Mouse (Mus musculus) hindbrain, postnatal 0 days (tissue): ENCODE results near the gene Cmip. TPM values are rescaled to one million over a fixed set of nuclear protein-coding genes. Genes with fewer than 3 reads are reported as not detected.
A peak's percentile ranks its signal among the peaks of the same experiment; 100 is the strongest.

Experiments used
- ATAC-seq: fragments of 200-750 bp; cut with Nextera tagmentation; 2 replicates; pipeline ENCODE4 v1.8.0; 2017; ENCODE audit warnings: mild to moderate bottlenecking, moderate TSS enrichment, moderate library complexity
- DNase-seq: peaks from one replicate; pipeline ENCODE4 v3.0.0-alpha.2; 2015; ENCODE audit warnings: low spot score
- H3K27ac ChIP-seq: fragments of 300-500 bp; sonication (generic); 2 replicates; pipeline ENCODE4 v1.5.1; 2014; ENCODE audit warnings: mild to moderate bottlenecking
- H3K27me3 ChIP-seq: fragments of 300-500 bp; sonication (generic); 2 replicates; pipeline ENCODE4 v1.6.1; 2014; ENCODE audit warnings: low read length, mixed read lengths; ENCODE audit not compliant: insufficient read depth
- H3K36me3 ChIP-seq: fragments of 300-500 bp; sonication (generic); 2 replicates; pipeline ENCODE4 v1.6.1; 2014; ENCODE audit warnings: low read length, mixed read lengths; ENCODE audit not compliant: insufficient read depth
- H3K4me1 ChIP-seq: fragments of 300-500 bp; sonication (generic); 2 replicates; pipeline ENCODE4 v1.6.1; 2014; ENCODE audit warnings: antibody characterized with exemption, low read length, mixed read lengths; ENCODE audit not compliant: insufficient read depth
- H3K4me2 ChIP-seq: fragments of 300-500 bp; sonication (generic); 2 replicates; pipeline ENCODE4 v1.6.1; 2014; ENCODE audit warnings: low read depth, mild to moderate bottlenecking, low read length, moderate library complexity, mixed read lengths
- H3K4me3 ChIP-seq: fragments of 300-500 bp; sonication (generic); 2 replicates; pipeline ENCODE4 v1.5.1; 2014; ENCODE audit warnings: low read length
- H3K9ac ChIP-seq: fragments of 300-500 bp; sonication (generic); replicated peaks from 2 replicates; pipeline ENCODE4 v1.6.1; 2014; ENCODE audit warnings: mild to moderate bottlenecking, low read length, moderate library complexity, mixed read lengths
- H3K9me3 ChIP-seq: fragments of 300-500 bp; sonication (generic); 2 replicates; pipeline ENCODE4 v1.6.1; 2016; ENCODE audit warnings: low read length, mixed read lengths
- CTCF ChIP-seq: IDR thresholded peaks from 2 replicates; pipeline ENCODE4 v1.5.1; 2016; ENCODE audit warnings: antibody characterized with exemption, control low read depth, low read depth
- WGBS: fragments of 180-500 bp; shearing (Covaris S2); extraction: QIAGEN DNeasy Blood & Tissue Kit; methylation state at CpG from one replicate; pipeline ENCODE4 v1.1.7; 2014; 5-methylcytosine and 5-hydroxymethylcytosine counted together
- microRNA-seq, 2 experiments: library from miRNA; unstranded; fragments of <30 nt; microRNA quantifications; one replicate each; pipeline ENCODE4; 2016
- polyA plus RNA-seq: library from polyadenylated mRNA; unstranded; fragments of >200 nt; fragmentation: Nextera tagmentation; extraction: Ambion mirVana; gene quantifications from 2 replicates; pipeline ENCODE4 v1.2.1, GENCODE M21; 2015
- total RNA-seq: library from RNA; depleted of rRNA; stranded (reverse); fragments of >200 nt; gene quantifications from 2 replicates; pipeline ENCODE4 v1.2.3, GENCODE M21; 2014; rRNA removed

Cmip gene
- total and polyA plus RNA-seq, 2 experiments from 2014 or later, result 163 to 230 TPM

DNA sequence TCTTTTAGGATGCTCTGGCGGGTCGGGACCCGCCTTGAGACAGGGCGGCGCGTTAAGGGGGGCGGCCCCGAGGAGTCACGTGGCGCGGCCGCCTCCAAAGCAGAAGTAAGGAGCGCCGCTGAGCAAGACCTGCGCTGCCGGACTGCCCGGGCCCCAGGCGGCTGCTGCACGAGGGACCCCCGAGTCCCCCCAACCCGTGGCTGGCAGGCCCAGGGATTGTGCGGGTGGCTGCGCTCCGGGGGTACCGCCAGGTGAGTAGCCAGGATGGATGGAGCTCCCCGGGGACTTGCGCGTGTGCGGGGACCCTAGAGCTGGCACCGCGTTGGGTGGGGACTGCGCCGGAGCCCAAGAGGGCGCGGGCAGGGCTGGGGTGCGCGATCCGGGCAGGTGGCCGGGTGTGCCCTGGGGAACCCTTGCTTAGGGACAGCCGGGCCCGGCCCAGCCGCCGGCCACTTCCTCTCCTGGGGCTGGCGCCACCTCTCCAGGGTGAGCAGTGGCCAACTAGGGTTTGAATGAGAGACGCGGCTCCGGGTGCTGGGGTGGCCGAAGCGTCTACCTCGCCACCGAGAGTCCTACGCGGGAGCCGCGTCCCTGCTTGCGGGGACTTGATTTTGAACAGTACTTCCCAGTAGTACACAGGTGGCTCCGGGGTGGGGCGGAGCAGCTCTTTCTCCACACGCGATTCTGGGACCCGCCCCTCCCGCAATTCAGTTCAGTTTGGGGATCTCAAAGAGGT lies 241.5 kb downstream of the Cmip start, which contains the start of gene Plcg2:
Gene Plcg2 (plus strand): TSS at position 113 of the 736 bp plus-strand sequence.
- peak; percentile 26 for DNase-seq
- TF ChIP-seq CTCF, result no peak
- WGBS, result under 1% methylated on average over 61 of the region's 62 CpGs
- H3K27ac ChIP-seq, result no peak within 1 kb of the TSS
- peaks cover 6% of the 10 kb centered on the region; the same call in 1 of the 2 replicates for H3K27me3 ChIP-seq
- H3K4me2 ChIP-seq, result peak within 1 kb of the TSS; percentile 99
- ATAC-seq, result peak; percentile 47; the same call in 1 of the 2 replicates
- H3K9ac ChIP-seq, result peak within 1 kb of the TSS; percentile 51
- H3K4me1 ChIP-seq, result no peaks in the 10 kb centered on the region; the same call in 1 of the 2 replicates
- no peaks in the 10 kb centered on the region for H3K36me3 ChIP-seq
- no peaks in the 10 kb centered on the region for H3K9me3 ChIP-seq
- H3K4me3 ChIP-seq, result peak within 1 kb of the TSS; percentile 56

DNA sequence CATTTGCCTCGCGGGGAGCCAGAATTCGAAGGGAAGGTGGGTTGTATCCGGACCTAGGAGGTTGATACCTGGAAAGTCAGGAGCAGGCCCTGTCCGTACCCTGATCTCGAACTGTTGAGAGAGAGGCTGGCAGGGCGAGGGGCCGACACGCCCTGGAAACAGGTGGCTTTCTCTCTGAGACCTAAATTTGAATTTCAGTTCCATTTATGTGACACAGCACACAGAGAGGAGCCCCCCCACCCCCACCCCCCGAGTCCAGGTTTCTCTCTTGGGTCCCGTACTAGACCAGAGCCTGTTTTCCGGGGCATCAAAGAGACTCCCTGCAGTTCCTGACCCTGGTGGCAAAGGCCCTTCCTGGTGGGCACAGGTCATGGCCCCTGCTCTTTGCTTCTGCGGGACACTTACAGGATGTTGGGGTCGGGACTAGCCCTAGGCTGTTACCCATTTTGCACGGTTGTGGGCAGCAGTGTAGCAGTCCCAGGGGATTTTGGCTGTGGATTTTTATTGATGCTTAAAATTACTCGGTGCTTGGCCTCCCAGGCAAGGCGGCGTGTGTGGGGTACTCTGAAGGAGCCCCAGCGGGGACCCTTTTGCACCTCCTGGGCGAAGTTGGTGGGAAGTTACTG lies 242.2 kb downstream of the Cmip start:
- peak overlapping the region; percentile 99 for H3K4me2 ChIP-seq
- no peaks in the 10 kb centered on the region for H3K9me3 ChIP-seq
- TF ChIP-seq CTCF, result no peak
- H3K4me1 ChIP-seq, result no peaks in the 10 kb centered on the region; the same call in 1 of the 2 replicates
- no peak for ATAC-seq
- no peak for DNase-seq
- no peaks in the 10 kb centered on the region for H3K36me3 ChIP-seq
- 11% methylated on average over 20 of the region's 20 CpGs for WGBS
- H3K4me3 ChIP-seq, result peak overlapping the region; percentile 56
- peak overlapping the region; percentile 51 for H3K9ac ChIP-seq
- peaks cover 6% of the 10 kb centered on the region; the same call in 1 of the 2 replicates for H3K27me3 ChIP-seq
- no peak overlapping the region for H3K27ac ChIP-seq

DNA sequence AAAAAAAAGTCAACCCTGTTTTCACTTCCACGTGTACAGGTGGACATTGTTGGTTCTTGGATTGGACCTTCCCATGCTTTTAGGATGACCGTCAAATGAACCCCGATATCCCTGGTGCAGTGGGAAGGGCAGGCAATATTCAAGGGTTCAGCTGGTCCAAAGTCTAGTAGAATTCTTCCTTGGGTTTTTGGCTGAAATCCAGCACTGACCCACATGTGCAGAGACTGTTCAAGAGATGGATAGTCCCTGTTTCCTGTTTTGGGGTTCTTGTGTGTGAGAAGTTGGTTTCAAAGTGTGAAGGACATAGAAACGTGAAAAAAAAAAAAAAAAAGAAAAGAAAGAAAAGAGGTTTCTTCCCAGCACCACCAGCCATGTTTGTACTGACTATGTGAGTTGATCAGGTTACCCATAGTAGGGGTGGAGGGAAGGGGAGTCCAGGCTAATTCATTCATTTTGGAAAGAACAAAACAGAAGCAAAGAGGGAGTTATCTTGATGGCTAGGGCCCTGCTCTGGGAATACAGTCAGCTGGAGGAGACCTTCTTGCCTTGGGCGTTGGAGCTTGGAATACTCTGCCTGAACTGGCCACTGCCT lies 243.5 kb downstream of the Cmip start:
- Histone ChIP-seq H3K4me3 (no peak overlapping the region), H3K36me3 (no peaks in the 10 kb centered on the region), H3K4me1 (no peaks in the 10 kb centered on the region; the same call in 1 of the 2 replicates), H3K4me2 (no peak overlapping the region), H3K27ac (no peak overlapping the region), H3K9ac (no peak overlapping the region), H3K27me3 (peaks cover 6% of the 10 kb centered on the region; the same call in 1 of the 2 replicates), H3K9me3 (no peaks in the 10 kb centered on the region)
- no peak for ATAC-seq
- 85% methylated on average over 5 of the region's 5 CpGs for WGBS
- TF ChIP-seq CTCF, result no peak
- DNase-seq, result no peak

DNA sequence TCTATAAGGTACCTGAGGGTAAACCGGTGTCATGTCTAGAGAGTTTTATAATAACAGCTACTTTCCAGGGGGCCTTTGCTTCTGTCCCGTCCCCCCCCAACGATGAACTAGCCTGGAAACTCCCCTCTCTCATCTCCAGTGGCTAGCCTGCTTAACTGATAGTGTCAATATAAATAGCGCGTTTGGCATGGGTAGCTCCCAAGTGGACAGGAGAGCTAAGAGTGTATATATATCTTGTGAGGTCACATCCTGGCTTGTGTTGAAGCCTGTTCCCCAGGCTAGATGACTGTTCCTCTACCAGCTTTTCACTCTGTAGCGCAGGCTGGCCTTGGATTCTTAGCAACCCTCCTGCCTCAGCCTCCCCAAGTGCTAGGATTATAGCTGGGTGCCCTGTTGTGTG lies 244.5 kb downstream of the Cmip start:
- H3K27ac ChIP-seq, result no peak overlapping the region
- no peaks in the 10 kb centered on the region for H3K36me3 ChIP-seq
- no peak overlapping the region for H3K9ac ChIP-seq
- 94% methylated on average over 6 of the region's 6 CpGs for WGBS
- no peak for DNase-seq
- no peaks in the 10 kb centered on the region; the same call in 1 of the 2 replicates for H3K4me1 ChIP-seq
- no peak overlapping the region for H3K4me2 ChIP-seq
- no peak for TF ChIP-seq CTCF
- no peak overlapping the region for H3K4me3 ChIP-seq
- no peak for ATAC-seq
- H3K27me3 ChIP-seq, result peaks cover 6% of the 10 kb centered on the region; the same call in 1 of the 2 replicates
- H3K9me3 ChIP-seq, result no peaks in the 10 kb centered on the region

DNA sequence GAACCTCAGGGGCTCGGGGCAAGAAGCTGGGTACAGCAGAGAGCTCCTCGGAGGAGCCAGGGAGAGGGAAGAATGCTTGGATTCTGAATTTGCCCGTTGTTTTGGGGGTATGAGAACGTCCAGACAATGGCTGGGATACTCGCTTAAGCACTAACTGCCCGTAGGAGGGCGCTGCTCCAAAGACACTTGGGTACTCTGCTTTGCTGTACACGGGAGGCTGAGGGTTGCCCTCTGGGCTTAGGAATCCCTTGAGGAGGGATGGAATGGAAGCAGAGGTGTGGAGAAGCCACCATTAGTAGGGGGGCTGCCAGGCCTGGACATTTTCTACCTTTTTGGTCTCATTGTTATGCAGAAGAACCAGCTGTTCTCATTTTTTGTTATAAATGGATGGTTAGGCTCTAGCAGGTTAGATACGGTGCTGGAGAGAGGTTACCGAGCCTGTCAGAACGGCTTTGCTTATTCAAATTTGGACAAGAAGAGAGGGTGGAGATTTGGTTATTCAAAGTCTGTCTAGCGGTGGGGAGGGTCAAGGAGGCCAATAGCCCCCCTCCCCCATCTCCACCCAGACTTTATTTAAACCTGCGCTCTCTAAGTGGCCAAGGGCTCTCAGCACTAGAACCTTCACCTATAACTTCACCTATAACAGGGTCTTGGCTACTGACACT lies 246.7 kb downstream of the Cmip start:
- Histone ChIP-seq H3K27ac (no peak overlapping the region), H3K9ac (no peak overlapping the region), H3K36me3 (no peaks in the 10 kb centered on the region), H3K27me3 (no peaks in the 10 kb centered on the region), H3K9me3 (no peaks in the 10 kb centered on the region), H3K4me3 (no peak overlapping the region), H3K4me2 (no peak overlapping the region), H3K4me1 (no peaks in the 10 kb centered on the region)
- no peak for DNase-seq
- WGBS, result 51% methylated on average over 13 of the region's 13 CpGs
- ATAC-seq, result no peak
- no peak for TF ChIP-seq CTCF

DNA sequence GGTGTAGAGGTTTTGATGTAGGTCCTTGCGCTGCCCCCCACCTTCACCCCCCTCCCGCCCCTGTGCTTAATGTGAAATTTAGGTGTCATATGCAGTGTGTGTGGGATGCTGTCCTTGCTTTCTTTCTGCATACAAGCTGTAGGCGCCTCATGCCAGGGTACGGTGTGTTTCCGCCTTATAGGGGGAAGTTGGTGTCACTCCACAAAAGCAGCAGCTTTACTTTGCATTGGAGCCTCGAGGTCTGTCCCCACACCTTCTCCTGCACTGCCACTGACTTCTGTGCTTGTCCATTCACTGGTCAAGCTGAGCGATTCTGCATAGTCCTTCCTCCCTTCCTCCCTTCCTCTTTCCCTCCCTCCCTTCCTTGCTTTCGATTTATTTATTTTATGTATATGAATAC lies 250.8 kb downstream of the Cmip start:
- no peaks in the 10 kb centered on the region for H3K4me1 ChIP-seq
- no peak for ATAC-seq
- H3K36me3 ChIP-seq, result no peaks in the 10 kb centered on the region
- H3K27ac ChIP-seq, result no peak overlapping the region
- H3K4me3 ChIP-seq, result no peak overlapping the region
- no peak overlapping the region for H3K9ac ChIP-seq
- no peak overlapping the region for H3K4me2 ChIP-seq
- 87% methylated on average over 8 of the region's 8 CpGs for WGBS
- peaks cover 2% of the 10 kb centered on the region; the same call in 1 of the 2 replicates for H3K9me3 ChIP-seq
- DNase-seq, result no peak
- TF ChIP-seq CTCF, result no peak
- H3K27me3 ChIP-seq, result no peaks in the 10 kb centered on the region

Small RNAs within 50 kb of the gene (microRNA-seq; reads per million reads assigned to microRNA genes)
- gene Mir7077 (0 reads per million in 2 experiments), gene Mir7078 (0 to 0.18 reads per million in 2 experiments)

Other genes with a start within 250 kb of the Cmip start
- 0.22 and 2.0 TPM in 2 replicates for gene Pkd1l2, start 174.6 kb upstream of the Cmip start, total RNA-seq
- 0.05 and 0.06 TPM in 2 replicates for gene Pkd1l2, start 174.6 kb upstream of the Cmip start, polyA plus RNA-seq
- 0.11 and 0.21 TPM in 2 replicates for gene Bco1, start 161.2 kb upstream of the Cmip start, total RNA-seq
- gene Bco1, start 161.2 kb upstream of the Cmip start, polyA plus RNA-seq, result 0.32 and 0.39 TPM in 2 replicates
- 8.5 and 11.1 TPM in 2 replicates for gene Gan, start 98.9 kb upstream of the Cmip start, total RNA-seq
- gene Gan, start 98.9 kb upstream of the Cmip start, polyA plus RNA-seq, result 4.8 and 5.6 TPM in 2 replicates
- gene Plcg2, start 241.2 kb downstream of the Cmip start, total RNA-seq, result 2.5 and 3.6 TPM in 2 replicates
- gene Plcg2, start 241.2 kb downstream of the Cmip start, polyA plus RNA-seq, result 1.5 and 1.6 TPM in 2 replicates